Mouse (Mus musculus) CD4-positive, CD25-positive, alpha-beta regulatory T cell, adult 4 months (primary cell): Measurements from ENCODE around the gene 2610318N02Rik. TPM values are rescaled to one million over a fixed set of nuclear protein-coding genes. Genes with fewer than 3 reads are reported as not detected.
"Not testable (repeated sequence)": the region's sequence is repeated elsewhere in the genome, so short reads cannot be mapped to it uniquely, and the experiment has no call there.

Experiments
- ATAC-seq: one replicate; pipeline ENCODE4 v1.8.0; 2017
- polyA plus RNA-seq, 2 experiments: library from polyadenylated mRNA; unstranded; fragments of 100-300 nt; shearing (Covaris generic); gene quantifications; one replicate each; pipeline ENCODE4 v1.2.1; 2017

2610318N02Rik gene
- polyA plus RNA-seq = 1 to 10 TPM; 3.7 to 5.4 TPM

- peak; percentile 89 for ATAC-seq
Observed at GRCm38 (mm10) chr16:17124871-17125520, at the start of gene 2610318N02Rik. Gene 2610318N02Rik (minus strand): TSS chr16:17125167.

- no peak for ATAC-seq
Observed at GRCm38 (mm10) chr16:17168049-17168448, 43.1 kb upstream of the 2610318N02Rik start.

- no peak for ATAC-seq
Observed at GRCm38 (mm10) chr16:17167179-17167578, 42.2 kb upstream of the 2610318N02Rik start.

- not testable (repeated sequence) for ATAC-seq
Observed at GRCm38 (mm10) chr16:17165478-17165877, 40.5 kb upstream of the 2610318N02Rik start.

GRCm38 (mm10) chr16:17154346-17154745, 29.4 kb upstream of the 2610318N02Rik start:
- no peak for ATAC-seq

GRCm38 (mm10) chr16:17151874-17152273, 26.9 kb upstream of the 2610318N02Rik start:
- ATAC-seq = no peak

- ATAC-seq = no peak
Observed at GRCm38 (mm10) chr16:17150520-17151258, 25.7 kb upstream of the 2610318N02Rik start.

- ATAC-seq = no peak
Observed at GRCm38 (mm10) chr16:17148084-17148483, 23.1 kb upstream of the 2610318N02Rik start.

GRCm38 (mm10) chr16:17147391-17147929, 22.5 kb upstream of the 2610318N02Rik start:
- peak; percentile 65 for ATAC-seq

- peak; percentile 89 for ATAC-seq
Observed at GRCm38 (mm10) chr16:17146772-17147235, 21.8 kb upstream of the 2610318N02Rik start, which contains the start of gene Ccdc116. Gene Ccdc116 (minus strand): TSS chr16:17147229.

GRCm38 (mm10) chr16:17144339-17144738, 19.4 kb upstream of the 2610318N02Rik start, which contains the start of gene Ydjc:
Gene Ydjc (plus strand): TSS chr16:17144621.
- no peak for ATAC-seq

- ATAC-seq = no peak
Observed at GRCm38 (mm10) chr16:17137355-17137754, 12.4 kb upstream of the 2610318N02Rik start.

GRCm38 (mm10) chr16:17132906-17133200, 7.9 kb upstream of the 2610318N02Rik start:
- ATAC-seq = no peak

GRCm38 (mm10) chr16:17132089-17132905, 7.3 kb upstream of the 2610318N02Rik start, which contains the start of gene Sdf2l1:
Gene Sdf2l1 (minus strand): TSS chr16:17132383.
- peak; percentile 97 for ATAC-seq

- ATAC-seq = peak; percentile 42
Observed at GRCm38 (mm10) chr16:17131191-17132088, 6.5 kb upstream of the 2610318N02Rik start.

- peak; percentile 22 for ATAC-seq
Observed at GRCm38 (mm10) chr16:17127292-17127691, 2.3 kb upstream of the 2610318N02Rik start.

- ATAC-seq = peak; percentile 10
Observed at GRCm38 (mm10) chr16:17124119-17124870, 672 bp downstream of the 2610318N02Rik start.

- no peak for ATAC-seq
Observed at GRCm38 (mm10) chr16:17121569-17121968, 3.4 kb downstream of the 2610318N02Rik start.

GRCm38 (mm10) chr16:17117309-17117799, 7.6 kb downstream of the 2610318N02Rik start:
- no peak for ATAC-seq
